Mouse (Mus musculus) NIH3T3 (cell line): Measurements from ENCODE around the gene Rasgrp2.

ENCODE experiments used
- DNase-seq: peaks from one replicate; pipeline ENCODE4 v3.0.0-alpha.2; 2012; ENCODE audit warnings: low read depth

Gene Rasgrp2

GRCm38 (mm10) chr19:6399285-6400095 lies at the start of gene Rasgrp2:
TSS of gene Rasgrp2 (plus strand) at chr19:6399340.
- DNase-seq: no peak

GRCm38 (mm10) chr19:6351431-6352106 lies 47.6 kb upstream of the Rasgrp2 start:
- peak; percentile 47 for DNase-seq

GRCm38 (mm10) chr19:6352107-6352505 lies 47.0 kb upstream of the Rasgrp2 start:
- no peak for DNase-seq

- no peak for DNase-seq
These were observed 45.1 kb upstream of the Rasgrp2 start for GRCm38 (mm10) chr19:6354030-6354429.

GRCm38 (mm10) chr19:6361291-6361690 lies 37.8 kb upstream of the Rasgrp2 start:
- no peak for DNase-seq

- DNase-seq: no peak
These were observed 36.1 kb upstream of the Rasgrp2 start for GRCm38 (mm10) chr19:6363091-6363410.

GRCm38 (mm10) chr19:6363411-6364240 lies 35.5 kb upstream of the Rasgrp2 start, which contains the start of gene Sf1:
TSS of gene Sf1 (plus strand) at chr19:6363690.
- DNase-seq: peak; percentile 100

GRCm38 (mm10) chr19:6364317-6364725 lies 34.8 kb upstream of the Rasgrp2 start:
- DNase-seq: peak; percentile 98

GRCm38 (mm10) chr19:6364842-6365241 lies 34.3 kb upstream of the Rasgrp2 start:
- DNase-seq: peak; percentile 62

- DNase-seq: no peak
These were observed 29.0 kb upstream of the Rasgrp2 start for GRCm38 (mm10) chr19:6370175-6370574.

GRCm38 (mm10) chr19:6372433-6372832 lies 26.7 kb upstream of the Rasgrp2 start:
- peak; percentile 25 for DNase-seq

GRCm38 (mm10) chr19:6373539-6374400 lies 25.4 kb upstream of the Rasgrp2 start:
- peak; percentile 82 for DNase-seq

- DNase-seq: no peak
These were observed 24.6 kb upstream of the Rasgrp2 start for GRCm38 (mm10) chr19:6374571-6374970.

GRCm38 (mm10) chr19:6375423-6376254 lies 23.5 kb upstream of the Rasgrp2 start:
- no peak for DNase-seq

GRCm38 (mm10) chr19:6376255-6376564 lies 22.9 kb upstream of the Rasgrp2 start:
- peak; percentile 55 for DNase-seq

GRCm38 (mm10) chr19:6376643-6377042 lies 22.5 kb upstream of the Rasgrp2 start:
- no peak for DNase-seq

GRCm38 (mm10) chr19:6377327-6378040 lies 21.7 kb upstream of the Rasgrp2 start:
- DNase-seq: no peak

- DNase-seq: no peak
These were observed 18.6 kb upstream of the Rasgrp2 start for GRCm38 (mm10) chr19:6380411-6381166.

- DNase-seq: no peak
These were observed 17.9 kb upstream of the Rasgrp2 start for GRCm38 (mm10) chr19:6381238-6381637.
